27 mouse cellular contexts compared by ENCODE assay signal in the genomic region with DNA sequence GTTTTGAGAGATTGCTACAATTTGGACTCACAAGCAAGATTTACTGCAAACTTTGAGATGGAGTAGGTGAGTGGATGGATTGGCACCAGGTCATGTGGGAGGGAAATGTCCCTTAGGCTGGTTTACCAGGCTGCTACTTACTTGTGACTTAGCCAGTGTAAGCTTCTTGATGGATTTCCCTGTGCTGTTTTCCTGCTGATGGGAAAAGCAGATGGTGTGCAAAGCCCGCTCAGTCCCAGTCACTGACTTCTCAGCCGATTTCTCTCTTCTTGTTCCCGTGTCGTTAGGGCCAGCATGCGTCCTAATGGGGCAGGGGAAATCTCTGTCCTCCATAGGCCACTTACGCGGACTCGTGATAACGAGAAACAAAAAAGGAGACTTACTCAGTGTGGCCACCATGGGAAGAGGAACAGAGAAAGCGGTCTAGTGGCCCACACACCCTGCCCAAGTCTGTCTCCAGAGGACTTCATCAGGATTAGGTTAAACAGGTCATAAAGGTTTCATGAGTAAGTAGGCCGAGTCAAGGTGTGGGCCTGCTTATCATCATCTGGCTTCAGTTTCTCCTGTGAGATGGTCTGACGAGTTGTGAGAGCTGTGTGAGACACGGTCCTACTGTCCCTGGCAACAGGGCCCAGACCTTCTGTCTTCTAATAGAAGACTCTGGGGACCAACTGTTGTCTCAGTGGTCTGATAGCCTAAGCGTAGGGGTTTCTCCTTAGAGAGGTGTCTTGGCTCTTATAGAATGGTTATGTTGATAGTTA.
A peak's percentile ranks its signal among the peaks of the same experiment; 100 is the strongest.
DNase-seq lines count a peak whose midpoint lies in the region; ATAC-seq lines count a peak whose summit lies in the region.
"Had no signal": no experiment of that assay in that cellular context is flagged by ENCODE, and none has a peak within 500 bp of the region (broad histone marks: within the 10 kb centered on the region; RNA-seq: fewer than 3 reads in every experiment).

No protein-coding gene starts in this region.

- H3K9ac ChIP-seq in liver, embryonic 13.5 days, result no peak overlapping the region
- H3K9ac ChIP-seq: embryonic facial prominence, embryonic 15.5 days; forebrain, postnatal 0 days; hindbrain, embryonic 13.5 days; liver, embryonic 15.5 days; midbrain, embryonic 13.5 days had no signal

- no peak overlapping the region for H3K4me2 ChIP-seq in liver, embryonic 13.5 days
- H3K4me2 ChIP-seq: embryonic facial prominence, embryonic 15.5 days; heart, embryonic 11.5 days; hindbrain, embryonic 13.5 days; liver, embryonic 15.5 days; midbrain, embryonic 13.5 days had no signal

- no peak for ATAC-seq in liver, embryonic 13.5 days (ENCODE audit: low read depth)
- ATAC-seq: activated CD4-positive, CD25-positive, alpha-beta regulatory T cell, adult 4 months; CD4-positive, CD25-positive, alpha-beta regulatory T cell, adult 4 months; forebrain, postnatal 0 days; intestine, embryonic 16.5 days; lung, postnatal 0 days; midbrain, embryonic 13.5 days had no signal

- DNase-seq in gastrocnemius, postnatal 14 days, result peak; percentile 8
- DNase-seq in gastrocnemius, postnatal 10 days, result no peak
- no peak for DNase-seq in liver, embryonic 13.5 days
- no peak for DNase-seq in liver
- DNase-seq in embryo, embryonic 11 days, result peak; percentile 17
- DNase-seq in retina, postnatal 7 days (ENCODE audit: low read depth, low spot score), result peak; percentile 29
- no peak for DNase-seq in layer of hippocampus, adult 9-11 months
- DNase-seq in adrenal gland, adult 8-10 months, result no peak
- DNase-seq: adrenal gland, postnatal 14 days; cerebellum, adult 9-11 months; forebrain, postnatal 0 days; gastrocnemius, postnatal 25 days; heart, postnatal 10 days; layer of hippocampus, postnatal 36 days; right cerebral cortex, postnatal 4 days; thymus, postnatal 36 days had no signal

- H3K27ac ChIP-seq in liver, embryonic 13.5 days, result peak overlapping the region; percentile 52
- H3K27ac ChIP-seq: embryonic facial prominence, embryonic 15.5 days; hindbrain, embryonic 13.5 days; kidney, postnatal 0 days; liver, embryonic 15.5 days; midbrain, embryonic 13.5 days had no signal

- H3K27me3 ChIP-seq in liver, embryonic 13.5 days, result no peaks in the 10 kb centered on the region
- H3K27me3 ChIP-seq: embryonic facial prominence, embryonic 15.5 days; hindbrain, embryonic 13.5 days; liver, embryonic 15.5 days; midbrain, embryonic 13.5 days had no signal

- H3K9me3 ChIP-seq in liver, embryonic 13.5 days (replicated peaks), result no peaks in the 10 kb centered on the region
- H3K9me3 ChIP-seq: embryonic facial prominence, embryonic 15.5 days; G1E; hindbrain, embryonic 13.5 days; liver, embryonic 15.5 days; midbrain, embryonic 13.5 days had no signal

- H3K4me3 ChIP-seq in liver, embryonic 13.5 days (replicated peaks), result no peak overlapping the region
- H3K4me3 ChIP-seq: embryonic facial prominence, embryonic 15.5 days; hindbrain, embryonic 13.5 days; liver, embryonic 15.5 days; midbrain, embryonic 13.5 days had no signal

- WGBS in liver, embryonic 13.5 days (ENCODE audit: insufficient replicate concordance), result 65% methylated on average over 14 of the region's 14 CpGs

- intact Hi-C loops in gastrocnemius, postnatal 14 days (cut with DNase I; ENCODE audit: low total_unique reads), result no loop called here

- peaks cover 73% of the 10 kb centered on the region for H3K4me1 ChIP-seq in liver, embryonic 13.5 days (replicated peaks)

- H3K36me3 ChIP-seq in liver, embryonic 13.5 days, result no peaks in the 10 kb centered on the region
- H3K36me3 ChIP-seq: embryonic facial prominence, embryonic 15.5 days; hindbrain, embryonic 13.5 days; liver, embryonic 15.5 days; midbrain, embryonic 13.5 days had no signal

Comparison
In these comparisons a context has a peak if more than half of its experiments do, and no peak if none do; other contexts are left out.
1. DNase-seq: peak in gastrocnemius, postnatal 14 days (single experiment), embryo, embryonic 11 days (single experiment) and retina, postnatal 7 days (single experiment); none in gastrocnemius, postnatal 10 days (single experiment), liver, embryonic 13.5 days (single experiment), liver (single experiment), layer of hippocampus, adult 9-11 months (single experiment) and adrenal gland, adult 8-10 months (single experiment).